Mouse (Mus musculus) layer of hippocampus, postnatal 36 days (tissue): Measurements from ENCODE around the gene Dab1. TPM values are rescaled to one million over a fixed set of nuclear protein-coding genes. Genes with fewer than 3 reads are reported as not detected.
A peak's percentile ranks its signal among the peaks of the same experiment; 100 is the strongest.

Source experiments
- DNase-seq, 2 experiments: peaks; one replicate each; pipeline ENCODE4 v3.0.0; 2022
- total RNA-seq, 2 experiments: library from RNA; stranded (reverse); gene quantifications; 2 replicates each; pipeline ENCODE4 v1.2.3; 2021

Dab1 gene
- total RNA-seq, result 100 to 1,000 TPM; 139 to 161 TPM

DNA sequence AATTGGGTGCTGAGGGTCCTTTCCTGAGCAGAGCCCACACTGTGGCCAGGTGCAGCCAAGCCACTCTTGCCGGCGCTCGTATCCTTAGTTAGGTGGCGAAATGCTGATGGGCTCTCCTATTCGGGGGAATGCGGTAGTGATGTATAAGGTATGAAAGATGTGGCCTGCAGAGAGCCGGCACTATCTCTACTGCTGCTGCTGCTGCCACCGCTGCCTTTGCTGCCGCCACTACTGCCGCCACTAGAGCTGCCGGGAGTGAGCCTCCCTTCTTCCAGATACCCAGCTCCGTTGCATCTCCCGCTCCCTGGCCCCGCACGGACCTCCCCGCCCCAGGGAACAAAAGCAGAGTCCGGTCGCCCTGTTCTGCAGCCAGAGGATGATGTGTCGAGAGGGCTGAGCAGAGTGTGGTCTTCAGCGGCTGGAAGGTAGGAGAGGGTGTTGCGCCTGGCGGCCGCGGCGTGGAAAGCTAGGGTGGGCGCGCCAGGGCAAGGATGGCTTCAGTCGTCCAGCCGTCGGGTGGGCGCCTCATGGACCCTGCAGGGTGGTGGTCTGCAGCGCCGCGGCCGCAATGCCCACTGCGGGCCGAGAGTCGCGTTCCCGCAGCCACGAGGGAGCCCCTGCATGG, at the start of gene Dab1:
TSS of gene Dab1 (plus strand) at position 39 of the 625 bp plus-strand sequence.
- peak; percentile 70 to 71 for DNase-seq

- DNase-seq, result no peak
Observed at GRCm38 (mm10) chr4:103571721-103572352, 47.3 kb upstream of the Dab1 start.

- DNase-seq, result peak in 1 of 2 experiments; percentile 48
Observed at GRCm38 (mm10) chr4:103575556-103575955, 43.6 kb upstream of the Dab1 start.

DNA sequence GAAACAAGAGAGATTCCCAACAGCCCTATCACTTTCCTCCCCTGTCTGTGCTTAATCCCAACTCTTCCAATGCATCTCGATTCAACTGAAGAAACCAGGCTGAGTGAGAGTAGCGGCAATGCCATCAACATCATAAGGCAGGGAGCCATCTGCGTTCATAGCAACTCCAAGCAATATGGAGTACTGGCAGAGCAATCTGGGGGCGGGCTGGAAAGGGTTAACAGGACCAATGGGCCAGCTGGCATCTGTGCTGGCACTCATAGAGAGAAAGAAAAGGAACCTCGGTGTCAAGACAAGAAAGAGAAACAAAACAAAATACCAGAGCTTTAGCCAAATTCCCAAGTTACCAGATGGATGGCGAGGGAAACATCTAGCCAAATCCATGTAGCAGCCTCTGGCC, 42.9 kb upstream of the Dab1 start:
- peak in 1 of 2 experiments; percentile 34 for DNase-seq

- peak; percentile 68 to 72 for DNase-seq
Observed at GRCm38 (mm10) chr4:103577111-103577815, 41.9 kb upstream of the Dab1 start.

DNA sequence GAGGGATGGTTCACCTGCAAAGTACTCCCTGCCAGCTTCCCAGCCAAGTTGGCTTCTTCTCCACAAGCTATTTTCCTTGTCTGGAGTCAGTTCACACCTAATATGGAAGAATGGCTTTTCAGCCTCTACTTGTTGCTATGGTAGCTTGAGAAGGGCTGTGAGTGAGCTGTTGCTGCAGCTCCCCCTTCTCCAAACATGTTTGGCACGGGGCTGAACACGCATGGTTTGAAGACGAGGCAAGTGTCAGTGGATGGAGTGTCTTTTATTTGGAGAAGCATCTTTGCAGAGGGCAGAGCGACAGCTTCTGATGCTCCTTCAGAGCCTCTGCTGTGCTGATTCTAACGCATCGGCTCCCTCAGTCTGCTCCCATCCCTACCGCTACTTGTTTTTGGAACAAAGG, 41.3 kb upstream of the Dab1 start:
- peak; percentile 50 to 52 for DNase-seq

DNA sequence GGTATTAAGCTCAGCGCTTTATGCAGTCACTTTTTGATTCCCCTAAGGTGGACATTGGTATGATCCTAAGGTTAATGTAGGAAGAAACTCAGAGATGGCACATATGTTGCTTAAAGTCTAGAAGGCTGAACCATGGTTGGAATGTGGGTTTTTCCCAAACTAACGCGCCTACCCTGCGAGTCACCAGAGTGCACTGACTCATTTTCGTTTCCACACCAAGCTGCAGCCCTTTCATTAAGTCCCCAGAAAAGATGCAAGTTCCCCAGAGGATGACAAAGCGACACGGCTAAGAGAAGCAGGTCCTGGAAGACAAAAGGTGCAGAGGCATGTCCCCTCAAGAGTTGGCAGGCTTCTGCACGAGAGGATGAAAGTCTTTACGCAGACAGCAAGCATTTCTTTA, 39.1 kb upstream of the Dab1 start:
- no peak for DNase-seq

DNA sequence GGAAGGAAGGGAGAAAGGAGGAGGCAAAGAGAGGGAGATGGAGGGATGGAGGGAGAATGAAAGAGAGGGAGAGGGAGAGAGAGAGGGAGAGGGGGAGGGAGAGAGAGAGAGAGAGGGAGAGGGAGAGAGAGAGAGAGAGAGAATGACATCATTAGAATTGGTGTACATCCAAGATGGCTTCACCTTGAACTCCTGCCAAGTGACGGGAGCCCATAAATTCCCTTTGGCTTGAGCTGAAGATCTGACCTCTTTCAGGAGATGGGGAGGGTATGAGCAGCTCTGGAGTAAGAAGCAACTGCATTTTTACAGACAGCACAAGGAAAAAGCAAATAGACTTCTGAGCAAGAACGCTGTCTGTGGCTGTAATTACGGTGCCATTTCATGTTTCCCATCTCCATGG, 4.1 kb upstream of the Dab1 start:
- DNase-seq, result no peak

GRCm38 (mm10) chr4:103619946-103620371, 800 bp downstream of the Dab1 start:
- DNase-seq, result peak; percentile 27 to 38

- DNase-seq, result peak in 1 of 2 experiments; percentile 11
Observed at GRCm38 (mm10) chr4:103620590-103621155, 1.5 kb downstream of the Dab1 start.

GRCm38 (mm10) chr4:103621586-103621985, 2.4 kb downstream of the Dab1 start:
- peak in 1 of 2 experiments; percentile 17 for DNase-seq

GRCm38 (mm10) chr4:103630177-103630576, 11.0 kb downstream of the Dab1 start:
- DNase-seq, result peak; percentile 23 to 26

GRCm38 (mm10) chr4:103636168-103636776, 17.1 kb downstream of the Dab1 start:
- DNase-seq, result no peak

GRCm38 (mm10) chr4:103648209-103648896, 29.2 kb downstream of the Dab1 start:
- DNase-seq, result no peak

DNA sequence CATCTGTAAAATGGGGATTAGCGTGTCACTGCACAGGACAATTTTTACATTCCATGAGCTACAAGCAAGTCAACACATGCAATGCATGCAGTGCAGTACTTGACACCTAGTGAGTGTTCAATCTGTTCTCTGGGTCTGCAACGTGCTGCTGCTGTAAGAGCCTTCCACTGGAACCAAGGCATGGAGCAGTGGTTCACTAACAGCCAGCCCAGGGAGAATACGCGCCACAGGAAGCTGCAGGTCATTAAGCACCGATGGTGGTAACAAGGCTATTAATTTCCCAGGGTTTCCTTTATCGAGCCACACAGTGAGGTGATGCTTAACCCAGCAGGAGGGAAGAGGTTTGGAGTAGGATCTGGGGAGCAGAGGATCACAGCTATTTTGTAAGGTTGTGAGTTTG, 36.6 kb downstream of the Dab1 start:
- DNase-seq, result no peak

- DNase-seq, result no peak
Observed at GRCm38 (mm10) chr4:103661386-103661785, 42.2 kb downstream of the Dab1 start.

DNA sequence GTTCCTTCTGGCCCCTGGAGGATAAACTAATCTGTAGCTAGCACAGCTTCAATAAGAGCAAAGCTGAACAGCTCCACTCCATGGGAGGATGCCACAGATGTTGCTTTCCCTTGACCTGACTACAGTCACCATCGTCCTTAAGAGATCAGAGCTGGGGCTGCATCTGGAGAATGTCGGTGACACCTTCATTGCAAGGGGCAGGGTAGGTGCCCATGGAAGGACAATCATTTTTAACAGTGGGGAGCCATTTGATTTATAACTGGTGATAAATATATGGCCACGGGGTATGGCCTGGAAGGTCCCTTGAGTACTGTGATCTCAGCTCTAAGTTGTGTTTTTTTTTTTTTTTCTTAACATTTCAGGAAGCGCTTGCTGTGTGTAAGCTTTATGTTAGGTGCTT, 48.3 kb downstream of the Dab1 start:
- DNase-seq, result no peak

- no peak for DNase-seq
Observed at GRCm38 (mm10) chr4:103677195-103677594, 58.0 kb downstream of the Dab1 start.

DNA sequence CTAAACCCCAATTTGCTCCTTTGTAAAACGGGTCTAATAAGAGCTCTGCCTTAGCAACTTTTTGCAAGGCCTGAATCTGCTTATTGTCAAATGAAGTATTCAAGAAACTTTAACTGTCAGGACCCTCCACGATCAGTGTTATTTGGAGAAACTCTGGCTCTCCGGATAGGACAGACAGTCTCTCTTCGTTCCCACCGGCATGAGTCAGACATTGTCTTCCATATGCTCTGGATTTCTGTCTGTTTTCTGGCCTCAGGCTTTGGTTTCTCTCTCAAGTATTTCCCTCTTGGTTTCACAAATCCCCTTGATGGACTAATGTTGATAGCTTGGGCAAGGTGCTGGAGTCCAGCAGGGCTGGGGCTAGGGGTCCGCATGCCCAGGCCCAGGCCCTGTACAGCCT, 59.3 kb downstream of the Dab1 start:
- peak in 1 of 2 experiments; percentile 34 for DNase-seq

- no peak for DNase-seq
Observed at GRCm38 (mm10) chr4:103685136-103685535, 66.0 kb downstream of the Dab1 start.

GRCm38 (mm10) chr4:103691717-103692116, 72.6 kb downstream of the Dab1 start:
- DNase-seq, result no peak

GRCm38 (mm10) chr4:103699755-103700154, 80.6 kb downstream of the Dab1 start:
- DNase-seq, result no peak
